Mouse (Mus musculus): ENCODE results near the gene Tiam2. TPM values are rescaled to one million over a fixed set of nuclear protein-coding genes. Genes with fewer than 3 reads are reported as not detected.

Tiam2 gene
- total and polyA plus RNA-seq, 3 experiments: 0.42 to 1.9 TPM; not detected in 1

DNA sequence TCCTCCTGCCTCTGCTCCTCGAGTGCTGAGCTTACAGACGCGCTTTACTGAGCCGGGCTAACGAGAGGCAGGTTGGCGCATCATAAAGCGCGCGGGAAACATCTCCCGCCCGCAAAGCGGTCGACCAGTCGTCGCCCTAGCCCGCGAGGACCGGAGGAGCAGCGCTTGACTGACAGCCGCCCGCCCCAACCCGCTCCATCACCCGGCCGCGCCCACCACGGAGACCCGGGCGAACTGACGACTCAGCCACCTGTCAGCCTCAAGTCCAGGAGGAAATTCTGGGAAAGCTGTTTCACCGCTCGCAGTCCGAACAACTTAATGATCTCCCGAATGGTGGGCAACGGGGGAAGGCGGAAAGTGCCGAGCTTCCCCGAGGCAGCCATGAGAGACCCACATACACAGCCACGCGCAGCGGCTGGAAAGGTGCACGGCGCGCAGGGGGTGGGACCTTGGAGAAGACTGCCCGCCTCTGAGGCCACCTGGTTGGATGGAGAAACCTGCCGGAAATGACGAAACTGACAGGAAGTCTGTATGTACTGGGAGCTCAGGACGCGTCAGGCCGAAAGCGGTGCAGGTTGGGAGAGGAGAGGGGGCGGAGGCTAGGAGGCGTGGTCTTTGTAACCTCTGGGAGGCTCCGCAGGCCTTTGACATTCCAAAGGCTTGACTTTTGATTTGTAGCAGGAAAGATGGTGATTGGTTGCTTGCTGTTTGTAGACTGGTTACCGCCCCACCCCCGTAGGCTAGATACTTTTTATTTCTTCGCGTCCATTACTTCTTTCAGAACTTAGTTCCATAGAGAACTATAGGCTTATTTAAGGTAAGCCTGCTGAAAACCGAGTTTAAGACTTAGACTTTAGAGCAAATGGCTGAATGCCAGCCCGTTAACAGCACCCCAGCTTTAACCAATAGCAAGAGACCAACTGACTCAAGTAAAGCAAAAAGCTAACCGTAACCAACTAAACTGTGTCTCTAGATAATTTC is 231.2 kb downstream of the Tiam2 start, which contains the start of gene Tfb1m:
Gene Tfb1m, minus strand, starts transcription at position 451 of the 981 bp plus-strand sequence.
- Histone ChIP-seq H3K27me3 (ENCODE audit: control insufficient read depth in 1 of 2, insufficient read depth in 2 of 2, low read length in 2 of 2) (no peaks in the 10 kb centered on the region), H3K9ac (ENCODE audit: control insufficient read depth, low read depth, low read length, poor library complexity, severe bottlenecking) (peak within 1 kb of the TSS; percentile 89), H3K4me3 (ENCODE audit: control insufficient read depth in 1 of 2, insufficient read depth in 1 of 2, low read depth in 2 of 2, low read length in 2 of 2) (peak within 1 kb of the TSS; percentile 75 to 84), H3K36me3 (ENCODE audit: control insufficient read depth in 1 of 2, insufficient read depth in 2 of 2, low read length in 2 of 2) (peaks cover 0 to 16% of the 10 kb centered on the region in 2 experiments; a peak in 2 of 4 replicates), H3K27ac (ENCODE audit: control insufficient read depth, low read depth, low read length) (peak within 1 kb of the TSS; percentile 92), H3K9me3 (replicated peaks; ENCODE audit: insufficient read depth, low read length) (no peaks in the 10 kb centered on the region), H3K4me1 (ENCODE audit: control insufficient read depth in 1 of 2, insufficient read depth in 2 of 2, low read length in 2 of 2) (peaks cover 2 to 12% of the 10 kb centered on the region in 2 experiments; a peak in 3 of 4 replicates), H3K79me2 (ENCODE audit: control insufficient read depth, insufficient read depth, low read length, poor library complexity) (peaks cover 2% of the 10 kb centered on the region; the same call in 1 of the 2 replicates)
- peak; percentile 99 for DNase-seq (ENCODE audit: low read depth, low spot score)
- TF ChIP-seq ETS1 (IDR thresholded peaks at IDR 0.05; ENCODE audit: low read depth, low read length): no peak; the same call in 1 of the 2 replicates
- peak; percentile 67 for TF ChIP-seq POLR2AphosphoS2 (IDR thresholded peaks at IDR 0.05; ENCODE audit: low read length)
- TF ChIP-seq CHD2 (IDR thresholded peaks at IDR 0.05; ENCODE audit: low read length): no peak; the same call in 1 of the 2 replicates
- TF ChIP-seq TBP (IDR thresholded peaks at IDR 0.05; ENCODE audit: low read depth, low read length): peak; percentile 65
- TF ChIP-seq ZMIZ1 (IDR thresholded peaks at IDR 0.05; ENCODE audit: low read depth, low read length): no peak; the same call in 1 of the 2 replicates
- TF ChIP-seq USF2 (IDR thresholded peaks at IDR 0.05; ENCODE audit: borderline replicate concordance in 1 of 2, insufficient read depth in 1 of 2, low read depth in 1 of 2, low read length in 2 of 2): no peak
- peak; percentile 70 for TF ChIP-seq MAX (IDR thresholded peaks at IDR 0.05; ENCODE audit: low read length)
- no peak for TF ChIP-seq RAD21 (IDR thresholded peaks at IDR 0.05; ENCODE audit: low read depth, low read length)
- TF ChIP-seq NRF1 (IDR thresholded peaks at IDR 0.05; ENCODE audit: insufficient read depth, low read depth, low read length, poor library complexity, severe bottlenecking): peak; percentile 46; the same call in 1 of the 2 replicates
- TF ChIP-seq RCOR1 (IDR thresholded peaks at IDR 0.05; ENCODE audit: low read depth, low read length): 0 out of 2 replicates have a peak, but pooled peaks have one; percentile 18
- TF ChIP-seq TCF12 (IDR thresholded peaks at IDR 0.05; ENCODE audit: low read depth, low read length): peak; percentile 18; the same call in 1 of the 2 replicates
- peak; percentile 82; a peak in 3 of 4 replicates for TF ChIP-seq POLR2A (IDR thresholded peaks at IDR 0.05; ENCODE audit: control insufficient read depth in 1 of 2, insufficient read depth in 1 of 2, low read depth in 1 of 2, low read length in 2 of 2, poor library complexity in 1 of 2)
- peak; percentile 86 for TF ChIP-seq NELFE (IDR thresholded peaks at IDR 0.05; ENCODE audit: low read depth, low read length)
- no peak for TF ChIP-seq SMC3 (IDR thresholded peaks at IDR 0.05; ENCODE audit: low read depth, low read length)
- peak in 1 of 2 experiments; percentile 22; a peak in 1 of 4 replicates for TF ChIP-seq EP300 (IDR thresholded peaks at IDR 0.05; ENCODE audit: low read depth in 1 of 2, low read length in 2 of 2)
- no peak for TF ChIP-seq USF1 (IDR thresholded peaks at IDR 0.05; ENCODE audit: low read depth, low read length)
- TF ChIP-seq ZKSCAN1 (IDR thresholded peaks at IDR 0.05; ENCODE audit: low read depth, low read length): no peak
- TF ChIP-seq JUND (IDR thresholded peaks at IDR 0.05; ENCODE audit: low read depth, low read length): peak; percentile 35; the same call in 1 of the 2 replicates
- no peak for TF ChIP-seq ZNF384 (IDR thresholded peaks at IDR 0.05; ENCODE audit: low read depth, low read length)
- TF ChIP-seq MXI1 (IDR thresholded peaks at IDR 0.05; ENCODE audit: low read depth, low read length): peak; percentile 87; the same call in 1 of the 2 replicates
- TF ChIP-seq MEF2A (IDR thresholded peaks at IDR 0.05; ENCODE audit: extremely low read depth, insufficient replicate concordance, low read depth, low read length, poor library complexity, severe bottlenecking): no peak
- TF ChIP-seq KAT2A (conservative IDR thresholded peaks at IDR 0.05; ENCODE audit: low read depth, low read length): peak; percentile 10; the same call in 1 of the 2 replicates
- TF ChIP-seq HCFC1 (IDR thresholded peaks at IDR 0.05; ENCODE audit: low read depth, low read length): peak; percentile 84
- no peak for TF ChIP-seq UBTF (IDR thresholded peaks at IDR 0.05; ENCODE audit: borderline replicate concordance, insufficient read depth, low read depth, low read length)
- TF ChIP-seq MYC (IDR thresholded peaks at IDR 0.05; ENCODE audit: low read depth, low read length): peak; percentile 84
- TF ChIP-seq ZC3H11A (IDR thresholded peaks at IDR 0.05; ENCODE audit: low read depth, low read length): no peak
- TF ChIP-seq MYB (IDR thresholded peaks at IDR 0.05; ENCODE audit: low read depth, low read length): peak; percentile 67; the same call in 1 of the 2 replicates
- TF ChIP-seq SIN3A (IDR thresholded peaks at IDR 0.05; ENCODE audit: low read length): no peak; the same call in none of the 2 replicates
- TF ChIP-seq TAL1 (IDR thresholded peaks at IDR 0.05; ENCODE audit: low read length): no peak
- TF ChIP-seq E2F4 (IDR thresholded peaks at IDR 0.05; ENCODE audit: borderline replicate concordance, low read depth, low read length): peak; percentile 90; the same call in 1 of the 2 replicates
- TF ChIP-seq GABPA (IDR thresholded peaks at IDR 0.05; ENCODE audit: low read depth, low read length): no peak
- TF ChIP-seq MAZ (IDR thresholded peaks at IDR 0.05; ENCODE audit: low read depth, low read length): peak; percentile 14; the same call in 1 of the 2 replicates
- TF ChIP-seq BHLHE40 (IDR thresholded peaks at IDR 0.05; ENCODE audit: borderline replicate concordance, low read depth, low read length): no peak

Measured in MEL (cell line).